Mouse (Mus musculus): ENCODE measurements around the gene Hdac5. TPM values are rescaled to one million over a fixed set of nuclear protein-coding genes. Genes with fewer than 3 reads are reported as not detected.

Hdac5 gene
- total RNA-seq, 2 experiments from 2014 or later: 141 to 143 TPM

- intact Hi-C loops (cut with DNase I): no loop called here
- no peak for DNase-seq
These were observed 11.9 kb upstream of the Hdac5 start for GRCm38 (mm10) chr11:102241874-102242273.

- no peak for DNase-seq
- intact Hi-C loops (cut with DNase I): no loop called here
These were observed 11.3 kb upstream of the Hdac5 start for GRCm38 (mm10) chr11:102241246-102241645.

GRCm38 (mm10) chr11:102240636-102241035 lies 10.7 kb upstream of the Hdac5 start:
- no peak for DNase-seq
- intact Hi-C loops (cut with DNase I): no loop called here

GRCm38 (mm10) chr11:102236022-102236421 lies 6.1 kb upstream of the Hdac5 start:
- intact Hi-C loops (cut with DNase I): no loop called here

GRCm38 (mm10) chr11:102229331-102229953 lies 524 bp downstream of the Hdac5 start:
- intact Hi-C loops (cut with DNase I): no loop called here
- DNase-seq: no peak

More at GRCm38 (mm10) chr11:102236022-102236421, 6.1 kb upstream of the Hdac5 start:
- no peak for DNase-seq

- DNase-seq: no peak
- intact Hi-C loops (cut with DNase I): no loop called here
These were observed 1.2 kb downstream of the Hdac5 start for GRCm38 (mm10) chr11:102228646-102229268.

GRCm38 (mm10) chr11:102228191-102228545 lies 1.8 kb downstream of the Hdac5 start:
- no peak for DNase-seq
- intact Hi-C loops (cut with DNase I): no loop called here

GRCm38 (mm10) chr11:102227270-102228190 lies 2.4 kb downstream of the Hdac5 start:
- no peak for DNase-seq
- intact Hi-C loops (cut with DNase I): no loop called here

- intact Hi-C loops (cut with DNase I): no loop called here
- no peak for DNase-seq
These were observed 3.6 kb downstream of the Hdac5 start for GRCm38 (mm10) chr11:102226067-102226978.

- no peak for DNase-seq
- intact Hi-C loops (cut with DNase I): loop anchor here (2.0 kb wide), 1 partner anchor 34 kb away; no protein-coding TSS in a partner anchor
These were observed 4.7 kb downstream of the Hdac5 start for GRCm38 (mm10) chr11:102225221-102225620.

GRCm38 (mm10) chr11:102224686-102225085 lies 5.3 kb downstream of the Hdac5 start:
- no peak for DNase-seq
- intact Hi-C loops (cut with DNase I): loop anchor here (2.0 kb wide), 1 partner anchor 34 kb away; no protein-coding TSS in a partner anchor

GRCm38 (mm10) chr11:102223166-102223565 lies 6.8 kb downstream of the Hdac5 start:
- DNase-seq: no peak
- intact Hi-C loops (cut with DNase I): no loop called here

- DNase-seq: no peak
These were observed 8.0 kb downstream of the Hdac5 start for GRCm38 (mm10) chr11:102221954-102222351.

GRCm38 (mm10) chr11:102221243-102221953 lies 8.6 kb downstream of the Hdac5 start:
- intact Hi-C loops (cut with DNase I): no loop called here
- no peak for DNase-seq

More at GRCm38 (mm10) chr11:102221954-102222351, 8.0 kb downstream of the Hdac5 start:
- intact Hi-C loops (cut with DNase I): no loop called here

GRCm38 (mm10) chr11:102220451-102220850 lies 9.5 kb downstream of the Hdac5 start:
- intact Hi-C loops (cut with DNase I): no loop called here
- no peak for DNase-seq

- DNase-seq: peak; percentile 76 to 83
- intact Hi-C loops (cut with DNase I): loop anchor here (5.0 kb wide), 2 partner anchors 212 to 238 kb away; partner anchors contain the start of genes Cfap97d1 and Grn
These were observed 10.0 kb downstream of the Hdac5 start for GRCm38 (mm10) chr11:102219994-102220346.

GRCm38 (mm10) chr11:102219247-102219993 lies 10.5 kb downstream of the Hdac5 start:
- DNase-seq: no peak
- intact Hi-C loops (cut with DNase I): loop anchor here (5.0 kb wide), 2 partner anchors 213 to 237 kb away; partner anchors contain the start of genes Cfap97d1 and Grn

GRCm38 (mm10) chr11:102218783-102219182 lies 11.2 kb downstream of the Hdac5 start:
- intact Hi-C loops (cut with DNase I): loop anchor here (5.0 kb wide), 2 partner anchors 214 to 236 kb away; partner anchors contain the start of genes Cfap97d1 and Grn
- DNase-seq: peak; percentile 96 to 97

Measured in heart, postnatal 36 days (tissue).